Mouse (Mus musculus) gastrocnemius, postnatal 36 days (tissue): ENCODE data around the gene Napepld. TPM values are rescaled to one million over a fixed set of nuclear protein-coding genes. Genes with fewer than 3 reads are reported as not detected.
"Not testable (repeated sequence)": the region's sequence is repeated elsewhere in the genome, so short reads cannot be mapped to it uniquely, and the experiment has no call there.

Experiments
- DNase-seq, 2 experiments: peaks; one replicate each; pipeline ENCODE4 v3.0.0; 2022
- intact Hi-C: fragments of 180-260 bp; cut with DNase I; formaldehyde crosslinking; loops from one replicate; pipeline ENCODE4 v1.15.1; 2025
- total RNA-seq, 2 experiments: library from RNA; stranded (reverse); gene quantifications; 2 replicates each; pipeline ENCODE4 v1.2.3; 2021

Gene Napepld
- total RNA-seq, 2 experiments from 2014 or later, result 8.8 to 9.9 TPM

DNA sequence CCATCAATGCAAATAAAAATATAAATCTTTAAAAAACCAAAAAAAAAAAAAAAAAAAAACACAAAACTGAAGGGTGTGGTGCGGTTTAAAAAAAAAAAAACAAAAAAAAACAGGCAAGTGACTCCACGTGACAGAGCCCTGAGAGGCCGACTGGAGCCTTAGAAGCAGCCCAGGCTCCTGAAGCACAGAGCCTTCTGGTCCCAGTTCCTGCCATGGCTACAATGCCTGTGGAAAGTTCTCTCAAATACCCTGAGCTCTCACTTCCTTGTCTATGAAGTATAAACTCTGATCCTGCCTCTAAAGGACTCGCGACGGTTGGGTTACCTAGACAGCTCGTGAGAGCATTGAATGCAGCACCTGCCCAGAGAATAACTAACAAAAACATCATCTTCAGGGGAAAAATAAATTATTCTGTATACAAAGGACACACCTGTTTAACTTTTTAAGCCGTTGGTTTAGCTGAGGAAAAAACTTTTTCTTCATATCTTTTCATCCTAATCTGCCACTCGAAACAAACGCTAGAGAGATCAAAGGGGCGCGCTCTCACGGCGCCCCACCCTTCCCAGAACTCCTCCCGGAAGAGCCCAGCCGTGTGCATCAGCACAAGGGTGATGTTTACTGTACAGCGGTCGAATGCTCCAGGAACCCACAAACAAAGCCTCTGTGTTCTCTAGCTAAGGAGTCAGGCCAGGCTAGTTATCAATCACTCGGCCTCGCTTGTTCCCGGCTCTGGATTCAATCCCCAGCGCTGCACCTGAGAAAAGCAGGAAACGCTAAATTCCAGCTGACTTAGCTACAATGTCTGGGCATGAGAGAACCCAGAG is 28.2 kb downstream of the Napepld start:
- DNase-seq, result no peak
- intact Hi-C loops, result no loop called here

DNA sequence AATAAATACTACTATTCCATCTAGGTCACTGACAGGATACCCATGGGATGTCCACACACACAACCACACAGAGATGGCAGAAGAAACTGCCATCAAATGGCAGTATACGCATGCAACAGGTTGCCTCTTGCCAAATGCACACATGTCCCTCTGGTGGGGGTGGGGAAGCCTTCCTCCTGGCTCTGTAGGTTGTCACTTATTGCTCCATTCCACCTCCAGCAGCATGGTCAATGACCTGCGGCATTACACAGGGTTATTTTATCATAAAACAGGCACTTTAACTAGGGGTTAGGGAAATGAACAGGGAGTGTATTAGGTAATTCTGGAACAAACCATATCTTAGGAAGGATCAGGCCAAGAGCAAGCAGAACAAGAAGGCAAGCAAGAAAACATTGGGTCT is 31.9 kb downstream of the Napepld start:
- no peak for DNase-seq
- intact Hi-C loops, result no loop called here

DNA sequence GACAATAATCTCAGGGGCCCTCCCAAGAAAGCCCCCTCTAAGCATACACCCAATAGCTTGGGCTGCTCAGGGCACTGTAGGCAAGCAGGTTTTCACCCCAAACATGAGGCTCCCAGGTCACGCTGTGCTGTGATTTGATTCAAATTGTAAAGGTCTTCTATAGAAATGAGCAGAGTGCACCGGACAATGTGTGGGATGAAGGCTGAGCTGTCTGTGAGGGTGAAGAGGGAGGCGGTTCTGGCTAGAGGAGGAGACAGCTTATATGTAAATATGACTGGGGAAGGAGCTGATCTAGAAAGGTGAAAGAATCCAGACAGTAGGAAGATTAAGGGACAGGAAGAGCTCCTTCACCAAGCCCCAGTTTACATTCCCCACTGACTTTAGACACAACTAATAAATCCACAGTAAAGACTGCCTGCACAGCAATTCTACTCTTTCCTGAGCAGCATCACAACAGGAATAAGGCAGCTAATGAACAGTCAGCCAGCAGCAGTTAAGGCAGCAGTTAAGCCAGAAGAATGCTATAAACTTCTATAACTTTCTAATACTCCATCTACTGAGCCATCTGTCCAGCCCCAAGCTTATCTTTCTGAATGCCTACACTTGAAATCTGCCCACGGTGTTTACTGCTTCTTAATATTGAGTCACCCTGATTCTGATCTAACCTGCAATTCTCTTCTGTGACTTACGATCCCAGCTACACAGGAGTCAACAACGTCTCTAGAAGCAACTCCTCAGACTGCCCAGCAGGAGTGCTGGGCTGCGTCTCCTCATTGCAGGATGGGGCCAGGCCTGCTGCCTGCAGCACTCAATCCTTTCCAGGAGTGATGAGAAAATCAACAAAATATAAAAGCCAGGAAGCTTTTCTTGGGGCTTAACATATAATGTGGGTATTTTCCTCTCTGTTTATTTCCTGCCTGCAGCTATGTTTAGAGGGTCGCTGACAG is 33.7 kb downstream of the Napepld start:
- intact Hi-C loops, result no loop called here
- DNase-seq, result no peak

DNA sequence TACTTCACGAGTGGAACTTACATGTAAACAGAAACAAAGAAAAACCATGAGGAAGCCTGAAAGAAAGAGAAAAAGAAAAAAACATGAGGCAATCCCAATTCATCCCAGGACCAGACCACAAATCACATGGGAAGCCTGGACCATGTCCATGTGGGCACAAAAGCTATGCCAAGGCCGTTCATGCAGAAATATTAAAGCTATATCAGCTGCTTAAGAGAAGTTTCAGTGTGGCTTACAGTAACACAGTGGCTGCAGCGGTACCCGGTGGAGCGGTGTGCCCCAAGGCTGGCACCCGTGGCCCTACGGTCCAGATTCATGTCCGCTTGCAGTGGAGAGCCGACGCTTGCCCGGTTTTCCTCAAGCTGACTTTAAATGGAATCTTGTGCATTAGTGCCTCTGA is 38.1 kb downstream of the Napepld start:
- intact Hi-C loops, result no loop called here

DNA sequence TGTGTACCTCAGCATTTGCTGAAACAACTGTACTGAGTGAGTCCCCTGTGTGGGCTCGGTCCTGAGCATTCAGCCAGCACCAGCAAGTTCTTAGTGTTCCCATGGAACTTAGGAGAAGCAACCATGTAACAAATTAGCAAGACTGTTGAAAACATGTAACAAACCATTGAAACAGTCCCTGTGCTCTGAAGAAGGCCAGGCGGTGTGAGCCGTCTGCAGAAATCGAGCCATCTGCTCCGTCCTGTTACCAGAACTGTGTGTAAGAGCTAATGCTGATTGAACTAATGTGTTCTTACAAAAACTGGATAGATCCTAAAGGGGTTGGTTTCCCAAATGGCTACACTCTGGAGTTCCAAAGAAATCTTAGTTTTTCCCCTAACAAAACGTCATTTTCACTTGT is 40.3 kb downstream of the Napepld start:
- intact Hi-C loops, result no loop called here
- no peak for DNase-seq

More for the DNA sequence above, 38.1 kb downstream of the Napepld start:
- no peak for DNase-seq

DNA sequence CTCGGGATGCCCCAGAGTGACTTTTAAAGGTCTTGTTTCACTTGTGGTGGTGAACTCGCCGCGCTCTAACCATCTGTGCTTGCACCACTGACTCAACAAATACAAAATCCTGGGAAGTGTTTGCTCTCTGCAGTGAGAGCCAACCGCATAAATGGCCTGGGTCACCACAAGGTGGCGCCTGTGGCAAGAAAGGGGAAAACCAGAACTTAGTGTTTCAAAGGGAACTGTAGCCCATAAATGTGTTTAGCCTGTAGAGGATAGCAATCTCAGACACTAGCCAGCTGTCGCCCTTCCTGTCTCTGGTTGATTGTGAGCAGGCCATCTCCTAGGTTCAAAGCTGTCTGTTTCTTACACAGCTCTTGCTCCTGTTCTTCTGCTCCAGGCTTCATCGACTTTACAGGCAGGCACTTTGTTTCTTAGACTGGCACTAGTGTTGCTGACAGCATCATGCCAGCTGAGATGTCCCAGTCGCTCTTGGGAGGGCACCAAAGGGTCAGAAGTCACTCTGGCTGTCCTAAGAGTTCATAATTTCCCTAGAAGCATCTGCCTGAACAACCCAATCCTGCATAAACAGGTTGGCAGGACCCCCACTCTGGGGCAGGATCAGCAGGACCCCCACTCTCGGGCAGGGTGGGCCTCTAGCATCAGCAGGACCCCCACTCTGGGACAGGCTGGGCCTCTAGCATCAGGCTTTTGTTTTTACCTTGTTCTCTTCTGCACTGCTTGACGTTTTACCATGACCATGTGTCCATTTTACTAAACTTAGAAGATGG is 42.4 kb downstream of the Napepld start:
- intact Hi-C loops, result loop anchor here (2.0 kb wide), 1 partner anchor 76 kb away; no protein-coding TSS in a partner anchor
- peak; percentile 53 to 61 for DNase-seq

DNA sequence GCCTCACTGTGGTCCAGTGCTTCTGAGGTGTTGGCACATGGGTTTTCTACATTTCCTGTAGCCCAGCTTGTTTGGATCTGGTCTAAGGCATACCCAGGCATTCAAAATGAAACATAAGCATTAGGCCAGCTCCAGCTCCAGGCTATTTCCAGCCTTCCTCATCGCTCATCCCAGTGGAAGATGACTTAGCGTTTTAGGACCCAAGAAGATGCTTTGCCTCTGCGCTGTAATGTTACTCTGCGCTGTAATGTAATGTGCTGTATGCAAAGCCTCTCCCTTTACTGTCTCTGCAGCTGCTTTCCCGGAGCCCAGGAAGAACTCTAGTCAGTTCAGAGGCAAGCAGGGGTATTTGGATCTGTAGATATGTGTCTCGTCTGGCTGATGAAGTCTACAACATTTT is 43.2 kb downstream of the Napepld start:
- intact Hi-C loops, result loop anchor here (2.0 kb wide), 1 partner anchor 77 kb away; no protein-coding TSS in a partner anchor
- no peak for DNase-seq

DNA sequence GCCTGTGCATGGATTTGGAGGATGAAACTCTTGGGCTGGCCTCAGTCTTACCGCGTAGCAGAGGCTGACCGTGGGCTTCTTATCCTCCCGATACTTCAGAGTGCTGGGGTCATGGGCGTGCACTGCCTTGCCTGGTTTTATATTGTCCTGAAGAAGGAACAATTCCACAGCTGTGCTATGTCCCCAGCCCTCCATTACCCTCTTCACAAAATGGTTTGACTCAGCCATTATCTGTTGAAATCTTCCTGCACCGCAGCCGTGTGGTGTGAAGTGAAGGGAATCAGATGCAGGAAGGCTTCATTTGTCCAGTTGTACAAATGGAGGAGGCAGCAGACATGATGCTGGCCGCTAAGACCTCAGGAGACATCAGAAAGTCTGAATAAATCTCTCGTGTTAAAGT is 44.3 kb downstream of the Napepld start:
- intact Hi-C loops, result no loop called here
- no peak for DNase-seq

DNA sequence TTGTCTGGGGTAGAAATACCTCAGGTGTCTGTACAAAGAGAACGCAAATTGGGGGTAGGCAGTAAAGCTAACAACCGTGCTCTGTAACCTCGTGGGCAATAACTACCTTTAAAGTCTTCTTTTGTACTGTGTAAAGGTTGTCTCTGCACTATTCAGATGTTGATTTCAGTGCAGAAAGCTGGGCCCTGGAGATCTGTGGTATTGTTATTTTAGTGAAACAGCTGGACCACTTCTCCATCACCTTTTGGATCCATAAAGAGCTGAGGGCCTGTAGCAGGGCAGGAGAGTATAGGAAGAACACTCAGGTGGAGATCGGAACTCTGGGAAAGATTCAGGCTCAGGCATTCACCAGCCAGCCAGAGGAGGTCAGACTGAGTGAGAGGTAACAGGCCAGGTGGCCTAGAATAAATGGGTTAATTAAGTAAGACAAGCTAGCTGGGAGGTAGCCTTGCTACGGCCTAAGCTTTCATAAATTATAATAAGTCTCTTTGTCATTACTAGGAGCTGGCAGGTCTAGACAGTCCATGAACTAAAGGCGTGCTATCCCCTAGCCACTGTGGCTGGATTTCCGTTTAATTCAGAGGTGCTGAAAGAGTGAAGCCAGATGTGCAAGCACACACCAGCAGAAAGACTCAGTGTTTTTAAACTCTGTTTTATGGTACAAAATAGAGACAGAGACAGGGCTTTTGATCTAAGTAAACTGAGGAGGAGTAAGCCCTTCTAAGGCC is 49.1 kb downstream of the Napepld start:
- intact Hi-C loops, result loop anchor here (5.0 kb wide), 1 partner anchor 45 kb away; no protein-coding TSS in a partner anchor
- no peak for DNase-seq

DNA sequence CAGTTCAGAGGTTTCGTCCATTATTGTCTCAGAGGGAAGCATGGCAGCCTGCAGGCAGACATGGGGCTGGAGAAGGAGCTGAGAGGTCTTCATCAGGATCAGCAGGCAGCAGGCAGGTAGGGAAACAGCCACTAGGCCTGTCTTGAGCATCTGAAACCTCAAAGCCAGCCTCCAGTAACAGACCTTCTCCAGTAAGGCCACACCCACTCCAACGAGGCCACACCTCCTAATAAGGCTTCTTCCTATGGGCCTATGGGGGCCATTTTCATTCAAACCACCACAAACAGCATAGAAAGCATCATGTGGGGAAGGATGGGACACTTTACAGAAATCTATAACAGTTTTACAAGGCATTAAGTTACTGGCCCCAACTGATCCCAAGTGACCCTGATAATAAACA is 50.5 kb downstream of the Napepld start:
- DNase-seq, result no peak
- intact Hi-C loops, result loop anchor here (5.0 kb wide), 1 partner anchor 47 kb away; no protein-coding TSS in a partner anchor

DNA sequence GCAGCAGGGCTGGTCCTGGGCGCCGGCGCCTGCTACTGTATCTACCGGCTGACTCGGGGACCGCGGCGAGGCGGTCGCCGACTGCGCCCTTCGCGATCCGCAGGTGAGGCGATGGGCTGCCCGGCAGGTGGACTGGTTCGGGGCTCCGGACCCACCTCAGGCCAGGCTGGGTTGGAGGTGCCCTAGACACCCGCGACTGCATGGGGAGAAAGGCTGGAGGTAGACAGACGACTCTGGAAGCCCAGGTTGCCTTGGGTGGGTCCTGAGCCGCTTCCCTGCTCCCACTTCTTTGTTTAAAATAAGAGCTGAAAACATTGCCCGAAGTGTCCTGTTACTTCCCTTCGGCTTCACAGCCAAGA is 55.1 kb downstream of the Napepld start:
- DNase-seq, result no peak
- intact Hi-C loops, result no loop called here

DNA sequence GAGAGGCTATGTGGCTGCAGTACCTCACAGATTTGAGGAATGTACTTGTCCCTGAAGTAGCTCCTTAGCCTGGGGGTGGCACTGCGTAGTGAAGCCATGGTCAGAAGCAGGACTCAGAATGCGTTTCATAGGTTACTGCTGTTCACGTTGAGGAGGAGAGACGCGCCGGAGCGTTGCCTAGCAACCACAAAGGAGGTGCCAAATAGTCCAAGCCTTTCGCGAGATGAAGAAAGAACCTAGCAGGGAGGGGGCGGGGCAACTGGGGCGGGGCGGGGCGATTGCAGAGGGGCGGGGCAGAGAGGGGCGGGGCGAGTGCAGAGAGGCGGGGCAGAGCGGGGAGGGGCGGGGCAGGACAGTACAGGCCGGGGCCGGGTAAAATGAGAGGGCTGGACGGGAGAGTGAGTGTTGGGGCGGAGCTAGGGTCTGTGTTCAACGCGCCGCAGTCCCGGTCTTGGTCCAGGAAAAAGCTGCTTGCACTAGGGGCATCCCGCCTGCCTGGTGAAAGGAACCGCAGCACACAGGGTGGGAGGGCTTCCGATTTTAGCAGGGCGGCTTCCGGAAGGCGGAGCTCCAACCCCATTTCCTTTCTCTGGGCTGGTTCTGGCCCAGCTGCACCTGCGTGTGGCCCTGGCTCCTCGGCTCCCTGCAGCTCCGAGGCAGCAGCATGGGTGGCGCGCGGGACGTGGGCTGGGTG is 55.6 kb downstream of the Napepld start, which contains the start of the genes Fbxl13 and Armc10:
TSS of gene Fbxl13 (minus strand) at position 196 of the 694 bp plus-strand sequence.
TSS of gene Armc10 (plus strand) at position 375 of the 694 bp plus-strand sequence.
- DNase-seq, result peak; percentile 73
- intact Hi-C loops, result no loop called here

DNA sequence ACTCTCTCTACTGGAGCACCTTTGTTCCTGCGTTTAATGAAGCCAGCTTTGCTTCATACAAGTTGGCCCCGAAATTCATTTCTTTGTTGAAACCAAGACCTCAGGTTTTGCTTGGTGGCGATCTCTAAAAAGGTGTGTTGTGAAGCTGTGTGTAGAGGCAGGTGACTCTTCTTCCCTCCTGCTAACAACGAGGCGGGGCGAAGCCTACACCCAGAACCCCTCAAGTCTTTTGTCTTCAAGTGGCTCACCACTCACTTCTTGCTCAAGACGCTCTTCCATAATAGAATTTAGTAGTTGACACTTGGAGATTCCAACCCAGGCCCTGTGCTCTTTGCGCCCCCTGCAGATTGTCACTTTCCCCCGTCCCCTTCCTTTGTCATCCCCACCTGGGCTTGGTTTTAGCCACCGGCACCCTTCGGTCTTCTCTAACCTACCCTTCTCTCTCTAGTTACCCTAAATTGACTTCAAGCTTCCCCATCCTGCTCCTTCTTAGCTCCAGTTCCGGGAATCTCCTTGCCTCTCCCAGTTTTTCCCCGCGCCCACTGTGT is 56.2 kb downstream of the Napepld start:
- intact Hi-C loops, result loop anchor here (5.0 kb wide), 1 partner anchor 383 kb away; no protein-coding TSS in a partner anchor
- DNase-seq, result no peak

DNA sequence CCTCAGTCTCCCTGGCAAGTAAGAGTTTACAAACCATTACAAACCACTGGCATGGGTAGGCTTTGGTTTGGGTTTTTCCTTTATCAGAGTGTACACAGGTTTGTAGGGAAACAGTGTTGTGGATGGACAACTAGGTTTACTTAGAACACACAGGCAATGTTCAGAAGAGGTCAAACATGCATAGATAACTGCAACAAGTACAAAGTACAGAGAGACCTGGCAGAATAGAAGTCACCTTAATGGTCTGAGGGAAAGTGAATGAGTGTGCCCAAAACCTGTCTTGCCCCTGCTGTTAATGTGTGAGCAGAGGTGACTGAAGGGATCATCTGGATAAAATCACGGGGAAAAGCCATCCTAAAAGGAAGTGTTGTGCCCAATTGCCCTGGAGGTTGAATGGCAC is 57.6 kb downstream of the Napepld start:
- DNase-seq, result no peak
- intact Hi-C loops, result loop anchor here (5.0 kb wide), 1 partner anchor 381 kb away; no protein-coding TSS in a partner anchor

DNA sequence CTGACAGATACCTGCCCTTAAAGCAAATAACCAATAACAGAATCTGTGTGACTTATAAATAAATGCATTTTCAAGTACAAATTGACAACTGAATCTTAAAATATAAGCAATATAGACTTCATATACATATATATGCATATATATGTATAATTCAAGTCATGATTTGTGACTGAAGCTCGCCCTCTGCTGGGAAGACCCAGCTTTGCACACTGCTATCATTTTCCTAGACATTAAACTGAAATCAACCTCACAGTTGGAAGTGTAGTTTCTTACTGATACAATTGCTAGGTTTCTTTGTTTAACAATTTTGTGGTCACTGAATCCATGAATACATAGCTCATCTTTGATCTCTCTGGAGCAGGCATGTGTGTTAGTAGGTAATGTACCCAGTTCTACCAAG is 60.2 kb downstream of the Napepld start:
- DNase-seq, result no peak
- intact Hi-C loops, result loop anchor here (5.0 kb wide), 1 partner anchor 379 kb away; no protein-coding TSS in a partner anchor

DNA sequence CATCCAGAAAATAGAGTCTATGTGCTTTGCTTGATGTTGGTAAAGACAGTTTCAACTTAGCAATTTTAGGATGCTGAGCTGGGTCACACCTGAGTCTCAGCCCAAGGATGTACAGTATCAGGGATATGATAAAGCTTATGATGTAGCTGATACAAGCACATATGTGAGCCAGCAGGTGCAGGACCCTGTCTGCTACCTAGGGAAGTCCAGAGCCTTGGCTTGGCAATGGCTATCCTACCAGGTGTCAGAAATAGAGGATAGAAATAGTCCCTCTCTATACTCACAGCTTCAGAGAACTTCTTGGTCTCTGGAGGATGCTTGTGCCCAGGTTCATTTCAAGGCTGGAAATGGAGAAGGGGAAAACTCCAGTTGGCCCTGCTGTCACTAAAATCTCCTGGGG is 75.3 kb downstream of the Napepld start:
- intact Hi-C loops, result no loop called here
- DNase-seq, result no peak

DNA sequence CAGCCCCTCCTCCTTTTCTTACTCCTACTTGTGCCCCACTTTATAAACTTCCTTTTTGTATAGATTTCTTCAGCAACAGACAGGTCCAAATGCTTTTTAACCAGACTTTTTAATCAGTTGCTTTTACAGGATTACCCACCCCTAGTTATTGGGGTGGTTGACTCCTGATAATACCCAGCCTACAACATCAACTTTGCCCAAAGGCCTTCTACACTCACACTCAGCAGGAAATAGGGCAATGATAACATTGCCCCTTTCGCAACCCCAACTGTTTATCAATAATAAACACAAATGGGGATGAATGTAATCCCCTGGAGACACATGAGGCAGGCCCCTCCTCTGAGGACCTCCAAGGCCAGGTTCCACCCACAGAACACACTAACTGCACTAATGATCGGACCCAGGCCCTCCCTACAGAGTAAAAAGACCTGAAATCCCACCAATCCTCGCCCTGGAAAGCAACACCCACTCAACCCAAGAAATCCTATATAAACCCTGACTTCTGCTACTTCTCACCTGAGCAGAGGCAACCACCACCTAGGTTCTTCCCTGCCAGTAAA is 84.7 kb downstream of the Napepld start:
- intact Hi-C loops, result no loop called here
- no peak for DNase-seq

DNA sequence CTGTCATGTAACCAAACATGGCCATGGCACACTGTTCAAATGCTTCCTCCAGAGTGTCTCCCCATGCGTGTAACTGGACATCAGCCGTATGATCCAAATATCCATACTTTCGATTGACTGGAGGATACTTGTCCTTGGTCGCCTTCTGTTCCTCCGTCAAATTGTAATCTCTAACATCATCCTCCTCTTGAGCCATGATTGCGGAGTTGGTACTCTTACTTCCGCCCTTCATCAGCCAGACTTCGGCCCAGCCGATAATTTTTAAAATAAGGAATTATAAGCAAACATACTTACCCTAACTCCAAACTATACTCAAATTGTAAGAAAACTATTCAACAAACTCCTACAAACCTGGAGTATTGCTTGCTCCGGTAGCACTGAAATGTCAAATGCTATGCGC is 86.9 kb downstream of the Napepld start:
- DNase-seq, intact Hi-C loops: not testable (repeated sequence)
